Comparison of ENCODE assay signal across 27 mouse cellular contexts in genomic region chr8:124496266-124496665, GRCm38 (mm10). TPM values are rescaled to one million over a fixed set of nuclear protein-coding genes. Genes with fewer than 3 reads are reported as not detected.
DNase-seq lines count a peak whose midpoint lies in the region; ATAC-seq and TF ChIP-seq lines count a peak whose summit lies in the region.
"Had no signal": no experiment of that assay in that cellular context is flagged by ENCODE, and none has a peak within 500 bp of the region (broad histone marks: within the 10 kb centered on the region; RNA-seq: fewer than 3 reads in every experiment).

No protein-coding gene starts in this region.

- no peak overlapping the region for H3K4me3 ChIP-seq in layer of hippocampus, adult 2 months
- no peak overlapping the region for H3K4me3 ChIP-seq in limb, embryonic 13.5 days
- H3K4me3 ChIP-seq in limb, embryonic 10.5 days: no peak overlapping the region
- H3K4me3 ChIP-seq in limb, embryonic 15.5 days: no peak overlapping the region
- H3K4me3 ChIP-seq: embryonic facial prominence, embryonic 12.5 days; embryonic facial prominence, embryonic 15.5 days; gastrocnemius, adult 2 months; hindbrain, embryonic 12.5 days; hindbrain, embryonic 15.5 days had no signal

- peak overlapping the region; percentile 85 for H3K27ac ChIP-seq in layer of hippocampus, adult 2 months
- peak overlapping the region; percentile 75 for H3K27ac ChIP-seq in limb, embryonic 13.5 days
- no peak overlapping the region for H3K27ac ChIP-seq in limb, embryonic 10.5 days
- H3K27ac ChIP-seq in limb, embryonic 15.5 days: peak overlapping the region; percentile 81
- H3K27ac ChIP-seq: embryonic facial prominence, embryonic 12.5 days; embryonic facial prominence, embryonic 15.5 days; gastrocnemius, adult 2 months; hindbrain, embryonic 12.5 days; hindbrain, embryonic 15.5 days had no signal

- no peak overlapping the region for H3K4me2 ChIP-seq in limb, embryonic 13.5 days (replicated peaks)
- H3K4me2 ChIP-seq in limb, embryonic 15.5 days: no peak overlapping the region
- H3K4me2 ChIP-seq: embryonic facial prominence, embryonic 12.5 days; embryonic facial prominence, embryonic 15.5 days; heart, embryonic 11.5 days; hindbrain, embryonic 12.5 days; hindbrain, embryonic 15.5 days had no signal

- no peaks in the 10 kb centered on the region for H3K27me3 ChIP-seq in limb, embryonic 13.5 days
- H3K27me3 ChIP-seq in limb, embryonic 10.5 days (ENCODE audit: low read depth, poor library complexity, severe bottlenecking): no peaks in the 10 kb centered on the region
- H3K27me3 ChIP-seq in limb, embryonic 15.5 days: no peaks in the 10 kb centered on the region
- H3K27me3 ChIP-seq: embryonic facial prominence, embryonic 12.5 days; embryonic facial prominence, embryonic 15.5 days; hindbrain, embryonic 12.5 days; hindbrain, embryonic 15.5 days had no signal

- peak; percentile 60 to 61 for DNase-seq in cerebellum, postnatal 10 days
- DNase-seq in cerebellum, postnatal 36 days: no peak
- DNase-seq in layer of hippocampus, adult 2 months (ENCODE audit: low spot score in 2 of 2): no peak
- no peak for DNase-seq in layer of hippocampus, postnatal 25 days (ENCODE audit: extremely low spot score in 1 of 2, low spot score in 1 of 2)
- DNase-seq in limb, embryonic 10.5 days (ENCODE audit: low spot score): no peak
- no peak for DNase-seq in spleen, postnatal 36 days (ENCODE audit: low spot score in 2 of 2)
- DNase-seq: adrenal gland, adult 8-10 months; adrenal gland, postnatal 25 days; forebrain, postnatal 0 days; gastrocnemius, adult 2 months; gastrocnemius, postnatal 14 days; heart, adult 11 months had no signal

- H3K9ac ChIP-seq in limb, embryonic 13.5 days: no peak overlapping the region
- no peak overlapping the region for H3K9ac ChIP-seq in limb, embryonic 15.5 days
- H3K9ac ChIP-seq: embryonic facial prominence, embryonic 12.5 days; embryonic facial prominence, embryonic 15.5 days; forebrain, postnatal 0 days; hindbrain, embryonic 12.5 days; hindbrain, embryonic 15.5 days had no signal

- peak; percentile 21; the same call in 1 of the 2 replicates for TF ChIP-seq CTCF in layer of hippocampus, adult 2 months (conservative IDR thresholded peaks at IDR 0.05)

- ATAC-seq in limb, embryonic 13.5 days (ENCODE audit: low FRiP score, low read depth): no peak
- ATAC-seq in limb, embryonic 15.5 days (ENCODE audit: insufficient number of reproducible peaks, low FRiP score, low TSS enrichment, low read depth): no peak
- ATAC-seq: activated CD4-positive, CD25-positive, alpha-beta regulatory T cell, adult 4 months; CD4-positive, CD25-positive, alpha-beta regulatory T cell, adult 4 months; forebrain, embryonic 14.5 days; forebrain, postnatal 0 days; inflammation-experienced regulatory T-cells, adult 6 months had no signal

- WGBS in limb, embryonic 13.5 days: 60% methylated on average over 4 of the region's 4 CpGs
- WGBS in limb, embryonic 10.5 days: 85% methylated on average over 4 of the region's 4 CpGs
- WGBS in limb, embryonic 15.5 days: 55% methylated on average over 4 of the region's 4 CpGs

- peaks cover 30% of the 10 kb centered on the region for H3K4me1 ChIP-seq in limb, embryonic 13.5 days
- peaks cover 9% of the 10 kb centered on the region; the same call in 1 of the 2 replicates for H3K4me1 ChIP-seq in limb, embryonic 10.5 days
- peaks cover 22% of the 10 kb centered on the region; the same call in 1 of the 2 replicates for H3K4me1 ChIP-seq in limb, embryonic 15.5 days
- H3K4me1 ChIP-seq: embryonic facial prominence, embryonic 12.5 days; embryonic facial prominence, embryonic 15.5 days; hindbrain, embryonic 12.5 days; hindbrain, embryonic 15.5 days had no signal

- H3K36me3 ChIP-seq in limb, embryonic 13.5 days: no peaks in the 10 kb centered on the region
- no peaks in the 10 kb centered on the region for H3K36me3 ChIP-seq in limb, embryonic 10.5 days
- H3K36me3 ChIP-seq in limb, embryonic 15.5 days: no peaks in the 10 kb centered on the region
- H3K36me3 ChIP-seq: embryonic facial prominence, embryonic 12.5 days; embryonic facial prominence, embryonic 15.5 days; hindbrain, embryonic 12.5 days; hindbrain, embryonic 15.5 days had no signal

- H3K9me3 ChIP-seq in limb, embryonic 13.5 days: no peaks in the 10 kb centered on the region
- H3K9me3 ChIP-seq in limb, embryonic 10.5 days (replicated peaks): no peaks in the 10 kb centered on the region
- H3K9me3 ChIP-seq in limb, embryonic 15.5 days: no peaks in the 10 kb centered on the region
- H3K9me3 ChIP-seq: embryonic facial prominence, embryonic 12.5 days; embryonic facial prominence, embryonic 15.5 days; hindbrain, embryonic 12.5 days; hindbrain, embryonic 15.5 days had no signal

RNA-seq across cellular contexts. Expression of gene Cog2, which starts 24.3 kb away (rescaled TPM):
- 10 to 100 TPM; 45.3 to 49.0 TPM for total RNA-seq in layer of hippocampus, adult 2 months (2021)
- total RNA-seq in layer of hippocampus, postnatal 25 days (2021): 10 to 100 TPM; 37.2 to 48.5 TPM
- 42.9 and 44.2 TPM in 2 replicates for polyA plus RNA-seq in limb, embryonic 13.5 days (2015; fragmentation: Nextera tagmentation; extraction: Ambion mirVana)
- 37.9 and 43.5 TPM in 2 replicates for polyA plus RNA-seq in limb, embryonic 10.5 days (2016; fragmentation: Nextera tagmentation; extraction: Ambion mirVana)
- polyA plus RNA-seq in limb, embryonic 15.5 days (2015; fragmentation: Nextera tagmentation; extraction: Ambion mirVana): 38.8 and 41.0 TPM in 2 replicates

RNA-seq across cellular contexts. Expression of gene Pgbd5, which starts 56.8 kb away (rescaled TPM):
- 100 to 1,000 TPM; 291 to 304 TPM for total RNA-seq in layer of hippocampus, adult 2 months (2021)
- 100 to 1,000 TPM; 261 to 272 TPM for total RNA-seq in layer of hippocampus, postnatal 25 days (2021)
- 2.4 and 3.0 TPM in 2 replicates for polyA plus RNA-seq in limb, embryonic 13.5 days (2015; fragmentation: Nextera tagmentation; extraction: Ambion mirVana)
- polyA plus RNA-seq in limb, embryonic 10.5 days (2016; fragmentation: Nextera tagmentation; extraction: Ambion mirVana): 0.20 and 0.35 TPM in 2 replicates
- 2.2 and 2.3 TPM in 2 replicates for polyA plus RNA-seq in limb, embryonic 15.5 days (2015; fragmentation: Nextera tagmentation; extraction: Ambion mirVana)
- total RNA-seq: common myeloid progenitor, adult 5-6 weeks; hematopoietic stem cell, adult 5-6 weeks; MEL had no signal
- polyA plus RNA-seq: activated CD4-positive, CD25-positive, alpha-beta regulatory T cell, adult 4 months; C2C12; CD4-positive, CD25-positive, alpha-beta regulatory T cell, adult 4 months; inflammation-experienced regulatory T-cells, adult 6 months had no signal

Comparison
In these comparisons a context has a peak if more than half of its experiments do, and no peak if none do; other contexts are left out.
1. DNase-seq: peak in cerebellum, postnatal 10 days (2 of 2); none in cerebellum, postnatal 36 days (0 of 2), layer of hippocampus, adult 2 months (0 of 2), layer of hippocampus, postnatal 25 days (0 of 2), limb, embryonic 10.5 days (single experiment) and spleen, postnatal 36 days (0 of 2).